Mouse (Mus musculus): Measurements from ENCODE around the gene Tpsb2.

Gene Tpsb2

DNA sequence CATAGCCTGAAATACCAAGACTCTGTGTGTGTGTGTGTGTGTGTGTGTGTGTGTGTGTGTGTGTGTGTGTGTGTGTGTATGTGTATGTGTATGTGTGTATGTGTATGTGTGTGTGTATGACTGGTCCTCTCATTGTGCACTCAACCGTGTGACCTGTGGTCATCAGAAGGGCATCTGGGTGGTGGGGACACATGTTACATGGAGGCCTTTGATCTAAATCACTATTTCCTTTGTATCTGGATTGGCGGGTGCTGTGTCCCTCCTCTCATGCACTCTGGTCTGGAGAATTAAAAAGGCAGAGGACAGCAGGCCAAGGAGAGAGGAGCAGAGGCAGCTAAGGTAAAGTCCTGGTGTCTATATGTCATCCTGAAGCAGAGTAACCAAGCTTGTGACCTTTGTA, at the start of gene Tpsb2:
Gene Tpsb2 (plus strand): TSS at position 301 of the 400 bp plus-strand sequence.
- DNase-seq (ENCODE audit: low spot score in 2 of 2), result no peak

GRCm38 (mm10) chr17:25318354-25318753, 47.8 kb upstream of the Tpsb2 start, which contains the start of gene Prss29:
Gene Prss29 (plus strand): TSS chr17:25318654.
- no peak for DNase-seq (ENCODE audit: low spot score in 2 of 2)

DNA sequence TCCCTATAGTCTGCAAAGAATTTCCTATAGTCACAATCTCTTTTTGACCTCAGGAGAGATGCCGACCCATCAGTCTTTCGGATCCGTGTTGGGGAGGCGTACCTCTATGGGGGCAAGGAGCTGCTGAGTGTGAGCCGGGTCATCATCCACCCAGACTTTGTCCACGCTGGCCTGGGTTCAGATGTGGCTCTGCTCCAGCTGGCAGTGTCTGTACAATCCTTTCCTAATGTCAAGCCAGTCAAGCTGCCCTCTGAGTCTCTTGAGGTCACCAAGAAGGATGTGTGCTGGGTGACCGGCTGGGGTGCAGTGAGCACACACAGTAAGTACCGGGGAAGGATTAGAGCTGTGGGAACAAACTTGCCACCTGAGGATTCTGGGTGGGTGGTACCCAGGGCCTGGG, 45.3 kb upstream of the Tpsb2 start:
- no peak for DNase-seq (ENCODE audit: low spot score in 2 of 2)

- DNase-seq (ENCODE audit: low spot score in 2 of 2), result no peak
These were observed 43.2 kb upstream of the Tpsb2 start for GRCm38 (mm10) chr17:25322930-25323329.

GRCm38 (mm10) chr17:25332321-25332720, 33.8 kb upstream of the Tpsb2 start:
- DNase-seq (ENCODE audit: low spot score in 2 of 2), result no peak

GRCm38 (mm10) chr17:25333943-25334342, 32.2 kb upstream of the Tpsb2 start:
- DNase-seq (ENCODE audit: low spot score in 2 of 2), result peak; percentile 15 to 49

- no peak for DNase-seq (ENCODE audit: low spot score in 2 of 2)
These were observed 27.9 kb upstream of the Tpsb2 start for GRCm38 (mm10) chr17:25338218-25338617.

GRCm38 (mm10) chr17:25340003-25340402, 26.1 kb upstream of the Tpsb2 start:
- DNase-seq (ENCODE audit: low spot score in 2 of 2), result no peak

DNA sequence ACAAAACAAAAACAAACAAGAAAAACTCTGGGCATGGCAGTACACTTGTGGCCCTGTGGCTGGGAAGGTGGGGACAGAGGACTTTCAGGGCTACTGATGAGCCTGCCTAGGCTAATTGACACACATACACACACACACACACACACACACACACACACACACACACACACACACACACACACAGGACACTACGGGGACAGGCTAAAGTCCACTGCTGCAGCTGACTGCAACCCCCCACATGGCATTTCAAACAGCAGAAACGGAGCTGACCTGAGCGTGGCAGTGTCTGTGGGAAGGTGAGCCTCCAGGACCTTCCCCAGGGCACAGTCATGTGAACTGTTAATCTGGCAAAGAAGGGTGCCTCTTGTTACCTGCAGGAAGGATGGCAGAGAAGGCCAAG, 24.6 kb upstream of the Tpsb2 start:
- DNase-seq (ENCODE audit: low spot score in 2 of 2), result no peak

GRCm38 (mm10) chr17:25345462-25345861, 20.6 kb upstream of the Tpsb2 start, which contains the start of gene Tpsab1:
Gene Tpsab1 (minus strand): TSS chr17:25345562.
- DNase-seq (ENCODE audit: low spot score in 2 of 2), result no peak

- DNase-seq (ENCODE audit: low spot score in 2 of 2), result no peak
These were observed 4.8 kb upstream of the Tpsb2 start for GRCm38 (mm10) chr17:25361291-25361690.

DNA sequence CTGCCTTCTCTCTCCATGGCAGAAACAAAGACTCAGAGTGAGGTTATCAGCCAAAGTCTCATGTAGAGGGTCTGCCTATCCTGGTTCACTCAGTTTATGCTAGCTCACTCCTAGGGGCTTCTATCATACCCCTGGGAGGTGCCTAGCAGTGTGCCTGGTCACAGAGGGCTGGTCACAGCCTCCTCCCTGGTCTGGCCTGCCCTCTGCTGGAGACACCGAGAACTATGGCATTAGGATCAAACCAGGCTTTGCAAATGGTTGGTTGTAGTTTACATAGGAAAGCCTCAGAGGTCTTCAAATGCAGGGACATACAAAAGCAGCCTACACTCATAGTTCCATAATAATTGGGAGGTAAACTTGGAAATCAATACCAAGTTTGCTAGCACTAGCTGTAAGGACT, 2.4 kb upstream of the Tpsb2 start:
- no peak for DNase-seq (ENCODE audit: low spot score in 2 of 2)

DNA sequence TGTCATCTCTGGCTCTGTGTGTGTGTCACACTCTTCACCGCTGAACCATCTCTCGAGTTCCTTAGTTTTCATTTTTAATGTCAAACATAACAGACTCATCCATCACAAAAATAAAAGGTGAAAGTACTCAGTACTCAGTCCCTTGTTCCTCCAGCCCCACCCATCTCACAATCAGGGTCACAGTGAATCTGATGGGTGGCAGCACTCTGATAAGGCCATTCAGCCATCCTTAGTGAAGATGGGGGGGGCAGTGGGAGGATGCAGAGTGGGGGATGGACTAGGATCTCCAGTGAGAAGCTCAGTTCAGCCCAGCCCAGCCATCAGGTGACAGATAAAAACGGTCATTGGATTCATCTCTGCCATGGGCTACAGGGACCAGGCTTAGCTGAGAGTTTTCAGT, 2.9 kb downstream of the Tpsb2 start, which contains the start of gene Tpsg1:
Gene Tpsg1 (plus strand): TSS at position 301 of the 400 bp plus-strand sequence.
- no peak for DNase-seq (ENCODE audit: low spot score in 2 of 2)

DNA sequence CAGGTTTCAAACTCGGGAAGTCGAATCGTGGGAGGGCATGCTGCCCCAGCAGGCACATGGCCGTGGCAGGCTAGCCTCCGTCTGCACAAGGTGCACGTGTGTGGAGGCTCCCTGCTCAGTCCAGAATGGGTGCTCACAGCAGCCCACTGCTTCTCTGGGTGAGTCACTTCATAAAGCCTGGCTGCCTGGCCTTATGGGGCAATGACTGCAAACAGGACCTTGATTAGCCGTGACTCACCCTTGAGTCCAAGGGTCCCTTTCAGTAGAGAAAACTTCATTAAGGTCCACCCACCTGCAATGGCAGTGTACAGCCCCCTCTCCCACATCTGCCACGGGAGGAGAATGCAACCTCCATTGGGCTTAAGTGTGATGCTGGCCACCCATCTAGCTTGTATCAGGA, 6.4 kb downstream of the Tpsb2 start:
- DNase-seq (ENCODE audit: low spot score in 2 of 2), result no peak

DNA sequence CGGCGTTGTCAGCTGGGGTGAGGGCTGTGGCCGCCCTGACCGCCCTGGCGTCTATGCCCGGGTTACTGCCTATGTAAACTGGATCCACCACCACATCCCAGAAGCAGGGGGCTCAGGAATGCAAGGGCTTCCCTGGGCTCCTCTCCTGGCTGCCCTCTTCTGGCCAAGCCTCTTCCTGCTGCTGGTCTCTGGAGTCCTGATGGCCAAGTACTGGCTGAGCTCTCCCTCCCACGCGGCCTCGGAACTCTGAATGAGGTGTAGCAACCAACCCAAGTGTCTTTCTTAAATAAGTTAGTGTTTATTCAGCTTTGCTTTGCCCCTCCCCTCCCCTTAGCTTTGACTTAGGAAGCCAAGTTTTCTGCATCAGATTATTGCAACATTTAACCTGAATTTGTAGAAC, 7.9 kb downstream of the Tpsb2 start:
- no peak for DNase-seq (ENCODE audit: low spot score in 2 of 2)

GRCm38 (mm10) chr17:25394526-25394925, 28.4 kb downstream of the Tpsb2 start:
- DNase-seq (ENCODE audit: low spot score in 2 of 2), result no peak

DNA sequence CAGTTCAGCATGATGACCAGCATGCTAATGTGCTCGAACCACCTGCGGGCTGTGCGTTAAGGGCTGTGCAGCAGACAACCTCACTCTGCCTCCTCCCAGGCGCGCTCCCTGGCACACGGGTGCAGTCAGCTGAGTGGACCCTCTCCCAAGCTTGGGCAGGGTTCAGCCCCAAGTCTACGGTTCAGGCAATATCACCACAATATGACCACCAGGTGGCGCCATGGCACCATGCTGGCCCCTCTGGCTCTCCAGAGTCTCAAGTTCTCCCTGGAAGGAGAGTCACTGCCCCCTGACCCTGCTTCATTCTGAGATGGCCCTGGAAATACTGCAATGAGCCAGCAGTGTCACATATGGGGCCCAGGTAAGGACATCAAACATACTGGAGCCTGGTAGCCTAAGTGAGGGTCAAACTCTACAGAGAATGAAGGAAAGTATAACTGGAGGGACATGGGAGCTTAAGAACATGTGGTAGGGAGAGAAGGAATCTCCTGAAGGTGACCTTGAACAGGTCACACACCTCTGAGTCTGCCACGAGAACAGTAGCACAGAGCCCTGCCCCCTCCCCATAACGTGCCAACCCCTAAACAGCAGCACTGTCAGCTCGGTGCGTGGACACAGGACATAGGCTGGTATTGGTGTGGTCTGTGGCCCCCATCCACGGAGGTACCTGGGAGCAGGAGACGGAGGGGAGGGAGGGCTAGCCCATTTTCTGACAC, 31.9 kb downstream of the Tpsb2 start:
- peak; percentile 66 to 74 for DNase-seq (ENCODE audit: low spot score in 2 of 2)

DNA sequence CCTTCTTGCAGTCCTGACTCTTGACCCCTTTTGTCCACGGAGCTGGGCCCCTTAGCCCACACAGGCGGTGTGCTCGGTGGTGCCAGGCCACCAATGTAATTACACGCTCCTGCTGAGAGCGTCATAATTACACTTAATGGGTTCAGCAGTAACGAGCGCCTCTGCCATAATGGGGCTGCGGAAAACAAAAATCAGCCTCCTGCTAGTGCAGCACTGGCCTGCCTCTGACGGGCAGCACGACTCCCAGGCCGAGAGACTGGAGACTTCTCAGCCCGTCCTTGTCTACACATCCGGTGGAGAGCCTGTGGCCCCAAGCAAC, 32.4 kb downstream of the Tpsb2 start:
- no peak for DNase-seq (ENCODE audit: low spot score in 2 of 2)

GRCm38 (mm10) chr17:25400443-25400842, 34.3 kb downstream of the Tpsb2 start:
- DNase-seq (ENCODE audit: low spot score in 2 of 2), result no peak

GRCm38 (mm10) chr17:25401491-25401890, 35.4 kb downstream of the Tpsb2 start:
- no peak for DNase-seq (ENCODE audit: low spot score in 2 of 2)

DNA sequence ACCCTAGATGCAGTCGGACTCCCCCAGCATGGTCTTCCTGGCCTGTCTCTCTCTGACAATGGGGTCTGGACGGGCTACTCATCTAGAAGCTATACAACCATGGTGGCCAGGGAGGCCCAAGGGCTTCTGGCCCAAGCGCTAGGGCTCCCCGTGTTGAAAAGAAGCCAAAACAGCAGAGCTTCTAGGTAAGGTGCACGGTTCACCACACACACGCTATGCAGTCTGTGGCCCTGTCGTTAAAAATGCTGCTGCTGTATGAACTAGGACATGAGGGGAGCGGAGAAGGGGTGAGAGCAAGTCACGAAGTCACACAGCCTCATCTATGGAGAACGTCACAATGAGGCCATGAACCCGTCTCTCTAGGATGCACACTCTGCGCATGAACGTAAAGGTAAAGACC, 36.1 kb downstream of the Tpsb2 start:
- DNase-seq (ENCODE audit: low spot score in 2 of 2), result no peak

GRCm38 (mm10) chr17:25404190-25404589, 38.1 kb downstream of the Tpsb2 start:
- no peak for DNase-seq (ENCODE audit: low spot score in 2 of 2)

DNA sequence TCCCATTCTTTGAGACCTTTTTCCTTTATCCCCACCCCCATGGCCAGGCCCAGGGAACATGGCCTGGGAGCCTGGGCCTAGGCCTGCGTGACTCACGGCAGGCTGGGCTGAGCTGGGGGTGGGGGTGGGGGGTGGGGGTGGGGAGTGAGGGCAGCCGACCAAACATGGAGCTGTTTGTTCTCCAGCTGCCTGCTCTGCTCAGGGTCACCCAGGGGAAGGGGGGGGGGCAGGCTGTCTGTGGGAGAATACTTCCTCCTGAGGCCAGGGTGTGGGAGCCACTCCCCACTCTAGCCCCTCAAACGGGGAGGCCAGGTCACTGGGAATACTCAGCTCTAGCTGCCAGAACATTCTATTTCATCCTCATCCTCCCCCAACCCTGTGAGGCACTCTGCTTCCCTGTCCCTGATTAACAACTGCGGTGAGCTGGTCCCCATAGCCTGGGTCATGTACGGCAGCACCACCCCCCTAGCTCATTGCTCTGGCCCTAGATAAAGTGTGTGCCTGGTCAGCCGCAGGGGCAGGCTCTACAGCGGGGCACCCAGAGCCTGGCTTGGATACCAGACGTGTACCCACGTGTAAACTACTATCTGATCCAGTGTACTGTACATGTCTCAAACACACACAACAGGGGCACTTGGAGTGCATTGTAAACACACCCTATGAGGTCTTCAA, 39.3 kb downstream of the Tpsb2 start:
- no peak for DNase-seq (ENCODE audit: low spot score in 2 of 2)
